Mouse (Mus musculus): ENCODE results near the gene Mapk1ip1l. TPM values are rescaled to one million over a fixed set of nuclear protein-coding genes. Genes with fewer than 3 reads are reported as not detected.

Gene Mapk1ip1l
- total and polyA plus RNA-seq, 3 experiments = 36.6 to 80.9 (median 51.5) TPM

DNA sequence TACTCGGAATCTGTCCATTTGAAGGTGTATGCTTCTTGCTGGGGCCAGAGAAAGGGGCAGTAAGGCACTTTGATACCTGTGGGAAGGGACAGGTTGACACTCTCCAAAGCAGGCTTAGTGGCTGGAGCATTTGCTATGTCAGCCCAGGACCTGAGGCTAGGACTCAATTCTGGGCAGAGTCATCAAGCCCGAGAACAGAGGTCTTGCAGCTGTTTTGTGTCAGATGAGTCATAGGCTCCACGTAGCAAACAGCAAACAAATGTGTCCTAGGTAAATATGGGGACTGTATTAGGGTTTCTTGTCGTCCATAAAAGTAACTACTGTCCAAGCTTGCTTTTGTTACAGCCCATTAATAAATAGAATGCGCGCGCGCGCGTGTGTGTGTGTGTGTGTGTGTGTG, 54.2 kb downstream of the Mapk1ip1l start:
- Histone ChIP-seq H3K27me3 (replicated peaks) (no peaks in the 10 kb centered on the region), H3K36me3 (replicated peaks in 1 of 2; ENCODE audit: control insufficient read depth in 1 of 2, insufficient read depth in 1 of 2, low read length in 1 of 2) (no peaks in the 10 kb centered on the region), H3K79me2 (replicated peaks; ENCODE audit: control insufficient read depth, extremely low read depth, insufficient read depth, poor library complexity, severe bottlenecking) (no peaks in the 10 kb centered on the region), H3K4me1 (ENCODE audit: control insufficient read depth in 1 of 2, insufficient read depth in 2 of 2) (peaks cover 0 to 18% of the 10 kb centered on the region in 2 experiments; a peak in 2 of 4 replicates), H3K27ac (ENCODE audit: insufficient read depth, low read depth) (no peak overlapping the region), H3K4me3 (replicated peaks in 1 of 3; ENCODE audit: low read depth in 2 of 3, low read length in 2 of 3, poor library complexity in 1 of 3) (no peak overlapping the region), H3K4me2 (ENCODE audit: insufficient read depth, low read depth, poor library complexity, severe bottlenecking) (no peak overlapping the region), H3K9me3 (replicated peaks; ENCODE audit: low read length) (no peaks in the 10 kb centered on the region), H3K9ac (ENCODE audit: insufficient read depth, low read depth) (no peak overlapping the region)
- in situ Hi-C loops (cut with MboI; ENCODE audit: low pct_ligation_motif_present, low pct_unique_long_range_greater_than_20kb, low sequenced_read_pairs) (no loop called here), dilution Hi-C loops (cut with MboI; ENCODE audit: extremely low pct_ligation_motif_present, extremely low pct_unique_long_range_greater_than_20kb, low sequenced_read_pairs) (no loop called here)
- TF ChIP-seq BHLHE40 (IDR thresholded peaks at IDR 0.05; ENCODE audit: low read depth, low read length) (no peak), POLR2A (IDR thresholded peaks at IDR 0.05; ENCODE audit: low read depth, low read length) (no peak), USF1 (IDR thresholded peaks at IDR 0.05; ENCODE audit: low read depth, low read length) (no peak), NELFE (IDR thresholded peaks at IDR 0.05; ENCODE audit: low read depth, low read length) (no peak), CHD2 (IDR thresholded peaks at IDR 0.05; ENCODE audit: low read length) (no peak), TCF12 (IDR thresholded peaks at IDR 0.05; ENCODE audit: low read depth, low read length) (no peak), SMC3 (IDR thresholded peaks at IDR 0.05; ENCODE audit: low read depth, low read length) (no peak), KAT2A (IDR thresholded peaks at IDR 0.05; ENCODE audit: insufficient replicate concordance, low read length) (no peak), PAX5 (IDR thresholded peaks at IDR 0.05; ENCODE audit: low read length) (no peak), RAD21 (IDR thresholded peaks at IDR 0.05; ENCODE audit: low read depth, low read length) (no peak), JUN (IDR thresholded peaks at IDR 0.05; ENCODE audit: insufficient read depth, low read depth, low read length) (no peak), SIN3A (IDR thresholded peaks at IDR 0.05; ENCODE audit: low read length) (no peak), EP300 (IDR thresholded peaks at IDR 0.05; ENCODE audit: low read length) (no peak), MEF2A (IDR thresholded peaks at IDR 0.05; ENCODE audit: borderline replicate concordance, low read depth, low read length) (no peak), GABPA (IDR thresholded peaks at IDR 0.05; ENCODE audit: insufficient replicate concordance, low read depth, low read length) (no peak)
- no peak for DNase-seq (ENCODE audit: extremely low read depth)

- Histone ChIP-seq H3K79me2 (replicated peaks; ENCODE audit: control insufficient read depth, extremely low read depth, insufficient read depth, poor library complexity, severe bottlenecking) (no peaks in the 10 kb centered on the region), H3K27me3 (replicated peaks) (no peaks in the 10 kb centered on the region), H3K9ac (ENCODE audit: insufficient read depth, low read depth) (no peak overlapping the region), H3K4me3 (replicated peaks in 1 of 3; ENCODE audit: low read depth in 2 of 3, low read length in 2 of 3, poor library complexity in 1 of 3) (no peak overlapping the region), H3K9me3 (replicated peaks; ENCODE audit: low read length) (no peaks in the 10 kb centered on the region), H3K4me1 (ENCODE audit: control insufficient read depth in 1 of 2, insufficient read depth in 2 of 2) (peaks cover 0 to 18% of the 10 kb centered on the region in 2 experiments; a peak in 2 of 4 replicates), H3K27ac (ENCODE audit: insufficient read depth, low read depth) (no peak overlapping the region), H3K4me2 (ENCODE audit: insufficient read depth, low read depth, poor library complexity, severe bottlenecking) (no peak overlapping the region), H3K36me3 (replicated peaks in 1 of 2; ENCODE audit: control insufficient read depth in 1 of 2, insufficient read depth in 1 of 2, low read length in 1 of 2) (no peaks in the 10 kb centered on the region)
- DNase-seq (ENCODE audit: extremely low read depth) = no peak
- no peak for TF ChIP-seq ZC3H11A (IDR thresholded peaks at IDR 0.05; ENCODE audit: low read depth, low read length)
- no peak for TF ChIP-seq JUN (IDR thresholded peaks at IDR 0.05; ENCODE audit: insufficient read depth, low read depth, low read length)
- TF ChIP-seq USF1 (IDR thresholded peaks at IDR 0.05; ENCODE audit: low read depth, low read length) = no peak
- no peak for TF ChIP-seq MAFK (IDR thresholded peaks at IDR 0.05; ENCODE audit: insufficient replicate concordance, low read length)
- no peak for TF ChIP-seq UBTF (IDR thresholded peaks at IDR 0.05; ENCODE audit: low read depth, low read length)
- no peak for TF ChIP-seq CTCF (conservative IDR thresholded peaks at IDR 0.05 in 1 of 2, IDR thresholded peaks at IDR 0.05 in 1 of 2; ENCODE audit: low read depth in 2 of 2, low read length in 2 of 2)
- no peak for TF ChIP-seq E2F4 (IDR thresholded peaks at IDR 0.05; ENCODE audit: insufficient replicate concordance, low read depth, low read length)
- TF ChIP-seq USF2 (conservative IDR thresholded peaks at IDR 0.05; ENCODE audit: low read depth, low read length) = no peak
- TF ChIP-seq RAD21 (IDR thresholded peaks at IDR 0.05; ENCODE audit: low read depth, low read length) = no peak
- no peak for TF ChIP-seq SIN3A (IDR thresholded peaks at IDR 0.05; ENCODE audit: low read length)
- no peak for TF ChIP-seq MAZ (IDR thresholded peaks at IDR 0.05; ENCODE audit: low read depth, low read length)
- TF ChIP-seq JUND (conservative IDR thresholded peaks at IDR 0.05; ENCODE audit: low read depth, low read length) = no peak
- no peak for TF ChIP-seq ELF1 (IDR thresholded peaks at IDR 0.05; ENCODE audit: low read depth, low read length)
- TF ChIP-seq KAT2A (IDR thresholded peaks at IDR 0.05; ENCODE audit: insufficient replicate concordance, low read length) = no peak
- TF ChIP-seq MEF2A (IDR thresholded peaks at IDR 0.05; ENCODE audit: borderline replicate concordance, low read depth, low read length) = no peak
- TF ChIP-seq GABPA (IDR thresholded peaks at IDR 0.05; ENCODE audit: insufficient replicate concordance, low read depth, low read length) = no peak
- no peak for TF ChIP-seq MAX (IDR thresholded peaks at IDR 0.05; ENCODE audit: low read length)
- dilution Hi-C loops (cut with MboI; ENCODE audit: extremely low pct_ligation_motif_present, extremely low pct_unique_long_range_greater_than_20kb, low sequenced_read_pairs) (no loop called here), in situ Hi-C loops (cut with MboI; ENCODE audit: low pct_ligation_motif_present, low pct_unique_long_range_greater_than_20kb, low sequenced_read_pairs) (no loop called here)
Measured at GRCm38 (mm10) chr14:47353240-47353639, 55.2 kb downstream of the Mapk1ip1l start.
